Mouse (Mus musculus) heart, adult 10 weeks (tissue): ENCODE measurements around the gene Stpg4. TPM values are rescaled to one million over a fixed set of nuclear protein-coding genes. Genes with fewer than 3 reads are reported as not detected.

Experiments
- polyA plus RNA-seq: library from polyadenylated mRNA; stranded (reverse); fragments of 350-450 nt; fragmentation: Illumina TruSeq; extraction: RNeasy Lipid Tissue Mini Kit (QIAGEN cat#74804); gene quantifications from one replicate; pipeline ENCODE4 v1.2.3, GENCODE M21; 2014; ENCODE audit warnings: low read depth, low replicate concordance

Stpg4 gene
- not detected for polyA plus RNA-seq

GRCm38 (mm10) chr17:87427511-87427910 is at the start of gene Stpg4:
TSS of gene Stpg4 (minus strand) at chr17:87427741.

GRCm38 (mm10) chr17:87446767-87447611 is 19.4 kb upstream of the Stpg4 start, which contains the start of gene Calm2:
TSS of gene Calm2 (minus strand) at chr17:87446935.

Other genes starting within 250 kb of the Stpg4 start
- gene Mcfd2, start 161.8 kb downstream of the Stpg4 start, polyA plus RNA-seq, result 75.2 TPM
- 20.6 TPM for gene Ttc7, start 144.9 kb downstream of the Stpg4 start, polyA plus RNA-seq
- 215 TPM for gene Calm2, start 19.2 kb upstream of the Stpg4 start, polyA plus RNA-seq
- gene Epcam, start 208.2 kb upstream of the Stpg4 start, polyA plus RNA-seq, result not detected
- gene Msh2, start 244.6 kb upstream of the Stpg4 start, polyA plus RNA-seq, result 16.0 TPM